Mouse (Mus musculus): ENCODE data around the gene Pcgf2. TPM values are rescaled to one million over a fixed set of nuclear protein-coding genes. Genes with fewer than 3 reads are reported as not detected.
"Not testable (repeated sequence)": the region's sequence is repeated elsewhere in the genome, so short reads cannot be mapped to it uniquely, and the experiment has no call there.

The Pcgf2 gene
- polyA plus RNA-seq, 1 experiment from 2014 or later: 18.9 TPM

GRCm38 (mm10) chr11:97656269-97656971 lies 43.9 kb downstream of the Pcgf2 start:
- Histone ChIP-seq H3K27me3 (peaks cover 8% of the 10 kb centered on the region), H3K9ac (no peak overlapping the region), H3K27ac (replicated peaks) (no peak overlapping the region), H3K9me3 (no peaks in the 10 kb centered on the region), H3K36me3 (no peaks in the 10 kb centered on the region), H3K4me2 (no peak overlapping the region), H3K4me1 (replicated peaks) (peaks cover 20% of the 10 kb centered on the region), H3K4me3 (no peak overlapping the region)
- no peak for ATAC-seq (ENCODE audit: low FRiP score, low read depth)
- 69% methylated on average over 14 of the region's 14 CpGs for WGBS

DNA sequence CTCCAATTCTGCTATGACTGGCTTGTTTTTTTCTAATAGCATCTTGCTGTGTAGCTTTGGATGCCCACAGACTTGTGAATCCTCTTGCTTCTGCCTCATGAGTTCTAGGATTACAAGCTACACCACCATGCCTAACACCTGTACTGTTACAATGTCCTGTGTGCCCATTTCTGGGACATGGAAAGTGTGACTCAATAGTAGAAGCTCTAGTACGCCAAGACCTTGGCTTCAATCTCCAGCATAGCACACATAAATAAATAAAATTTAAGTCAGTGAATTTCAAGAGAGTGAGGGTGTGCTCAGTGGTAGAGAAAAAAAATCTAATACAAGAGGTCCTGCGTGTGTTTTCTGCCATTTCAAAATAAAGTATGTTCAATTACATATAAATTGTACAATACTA lies 46.1 kb downstream of the Pcgf2 start:
- 93% methylated on average over 2 of the region's 2 CpGs for WGBS
- no peaks in the 10 kb centered on the region for H3K27me3 ChIP-seq
- H3K4me2 ChIP-seq: no peak overlapping the region
- H3K4me3 ChIP-seq: no peak overlapping the region
- no peaks in the 10 kb centered on the region for H3K36me3 ChIP-seq
- H3K4me1 ChIP-seq (replicated peaks): peaks cover 5% of the 10 kb centered on the region
- H3K9ac ChIP-seq: no peak overlapping the region
- no peaks in the 10 kb centered on the region for H3K9me3 ChIP-seq
- ATAC-seq (ENCODE audit: low FRiP score, low read depth): no peak
- no peak overlapping the region for H3K27ac ChIP-seq (replicated peaks)

DNA sequence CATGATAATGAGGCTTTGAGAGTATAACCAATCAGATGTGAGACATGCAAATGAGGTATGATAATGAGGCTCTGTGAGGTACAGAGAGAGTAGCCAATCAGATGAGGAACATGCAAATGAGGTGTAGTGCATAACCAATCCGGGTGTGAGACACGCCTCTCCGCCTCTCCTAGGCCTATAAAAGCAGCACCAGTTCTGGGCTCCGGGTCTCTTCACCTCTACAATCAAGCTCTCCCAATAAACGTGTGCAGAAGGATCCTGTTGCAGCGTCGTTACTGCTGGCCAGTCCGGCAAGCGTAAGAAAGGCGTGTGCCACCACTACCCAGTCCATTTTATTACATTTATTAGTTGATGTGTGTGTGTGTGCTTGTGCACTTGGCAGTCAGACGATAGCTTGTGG lies 46.9 kb downstream of the Pcgf2 start:
- H3K9me3 ChIP-seq; H3K4me3 ChIP-seq; ATAC-seq (ENCODE audit: low FRiP score, low read depth); H3K27ac ChIP-seq (replicated peaks); H3K4me2 ChIP-seq; H3K4me1 ChIP-seq (replicated peaks); H3K36me3 ChIP-seq; H3K9ac ChIP-seq; H3K27me3 ChIP-seq: not testable (repeated sequence)
- WGBS: 97% methylated on average over 11 of the region's 11 CpGs

DNA sequence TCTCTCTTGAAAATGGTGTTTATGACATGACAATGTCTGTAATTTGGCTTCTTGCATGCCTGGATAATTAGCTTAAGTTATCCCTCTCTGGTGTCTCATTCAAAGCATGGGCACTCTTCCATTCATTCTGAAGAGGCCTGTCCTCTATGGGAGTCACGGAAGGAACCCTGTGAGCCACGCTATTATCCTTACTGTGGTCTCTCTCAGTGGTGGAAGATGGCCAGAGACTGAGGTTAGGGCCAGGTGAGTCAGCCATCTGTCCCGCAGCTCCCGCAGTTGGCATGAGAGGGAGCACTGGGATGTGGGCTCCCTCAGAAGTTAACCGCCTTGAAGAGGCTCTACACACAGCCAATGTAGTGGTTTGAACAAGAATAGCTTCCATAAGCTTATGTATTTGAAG lies 50.0 kb downstream of the Pcgf2 start:
- ATAC-seq (ENCODE audit: low FRiP score, low read depth): no peak
- Histone ChIP-seq H3K9me3 (no peaks in the 10 kb centered on the region), H3K9ac (no peak overlapping the region), H3K27me3 (no peaks in the 10 kb centered on the region), H3K4me2 (no peak overlapping the region), H3K4me1 (replicated peaks) (no peaks in the 10 kb centered on the region), H3K27ac (replicated peaks) (no peak overlapping the region), H3K36me3 (no peaks in the 10 kb centered on the region), H3K4me3 (no peak overlapping the region)
- WGBS: 60% methylated on average over 5 of the region's 5 CpGs

DNA sequence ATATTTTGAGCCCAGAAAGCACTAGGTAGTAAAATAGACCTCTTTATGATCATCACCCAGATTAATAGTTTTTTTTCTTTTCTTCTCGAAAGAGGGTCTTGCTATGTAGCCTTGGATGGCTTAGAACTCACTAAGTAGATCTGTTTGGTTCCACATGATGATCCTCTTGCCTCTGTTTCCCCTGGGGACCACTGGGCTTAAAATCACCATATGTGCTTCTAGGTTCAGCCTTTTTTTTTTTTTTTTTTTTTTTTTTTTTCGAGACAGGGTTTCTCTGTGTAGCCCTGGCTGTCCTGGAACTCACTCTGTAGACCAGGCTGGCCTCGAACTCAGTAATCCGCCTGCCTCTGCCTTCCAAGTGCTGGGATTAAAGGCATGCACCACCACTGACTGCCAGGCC lies 51.8 kb downstream of the Pcgf2 start:
- H3K27me3 ChIP-seq; H3K4me3 ChIP-seq; H3K9me3 ChIP-seq; H3K36me3 ChIP-seq; H3K27ac ChIP-seq (replicated peaks); H3K9ac ChIP-seq; H3K4me1 ChIP-seq (replicated peaks); ATAC-seq (ENCODE audit: low FRiP score, low read depth); H3K4me2 ChIP-seq: not testable (repeated sequence)
- 82% methylated on average over 4 of the region's 4 CpGs for WGBS

GRCm38 (mm10) chr11:97644834-97645233 lies 55.5 kb downstream of the Pcgf2 start:
- no peak for ATAC-seq (ENCODE audit: low FRiP score, low read depth)
- no peak overlapping the region for H3K9ac ChIP-seq
- no peak overlapping the region for H3K4me2 ChIP-seq

GRCm38 (mm10) chr11:97643380-97644055 lies 56.8 kb downstream of the Pcgf2 start:
- H3K36me3 ChIP-seq: no peaks in the 10 kb centered on the region
- no peaks in the 10 kb centered on the region for H3K4me1 ChIP-seq (replicated peaks)
- H3K27ac ChIP-seq (replicated peaks): no peak overlapping the region
- H3K27me3 ChIP-seq: no peaks in the 10 kb centered on the region
- H3K9me3 ChIP-seq: no peaks in the 10 kb centered on the region
- no peak for ATAC-seq (ENCODE audit: low FRiP score, low read depth)
- H3K9ac ChIP-seq: no peak overlapping the region
- no peak overlapping the region for H3K4me3 ChIP-seq
- 85% methylated on average over 8 of the region's 8 CpGs for WGBS
- no peak overlapping the region for H3K4me2 ChIP-seq

More at GRCm38 (mm10) chr11:97644834-97645233, 55.5 kb downstream of the Pcgf2 start:
- H3K9me3 ChIP-seq: no peaks in the 10 kb centered on the region
- no peaks in the 10 kb centered on the region for H3K36me3 ChIP-seq
- H3K4me1 ChIP-seq (replicated peaks): no peaks in the 10 kb centered on the region
- H3K4me3 ChIP-seq: no peak overlapping the region
- H3K27ac ChIP-seq (replicated peaks): no peak overlapping the region
- no peaks in the 10 kb centered on the region for H3K27me3 ChIP-seq
- WGBS: 3% methylated on average over 6 of the region's 6 CpGs

DNA sequence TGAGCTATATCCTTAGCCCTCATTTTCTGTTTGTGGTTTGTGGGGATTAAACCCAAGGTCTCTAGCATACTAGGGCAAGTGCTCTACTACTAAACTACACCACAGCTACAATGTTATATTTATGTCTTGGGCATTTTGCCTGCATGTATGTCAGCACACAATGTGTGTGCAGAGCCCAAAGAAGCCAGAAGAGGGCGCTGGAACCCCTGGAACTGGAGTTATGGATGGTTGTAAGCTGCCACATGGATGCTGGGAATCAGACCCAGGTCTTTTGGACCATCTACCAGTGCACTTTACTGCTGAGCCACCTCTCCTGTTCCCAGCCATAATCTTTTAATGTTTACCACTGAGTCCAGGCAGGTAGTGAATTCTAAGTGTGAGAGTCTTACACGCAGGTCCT lies 57.6 kb downstream of the Pcgf2 start:
- no peaks in the 10 kb centered on the region for H3K4me1 ChIP-seq (replicated peaks)
- ATAC-seq (ENCODE audit: low FRiP score, low read depth): no peak
- H3K4me3 ChIP-seq: no peak overlapping the region
- H3K27ac ChIP-seq (replicated peaks): no peak overlapping the region
- H3K9ac ChIP-seq: no peak overlapping the region
- H3K27me3 ChIP-seq: no peaks in the 10 kb centered on the region
- 51% methylated on average over 2 of the region's 2 CpGs for WGBS
- no peaks in the 10 kb centered on the region for H3K36me3 ChIP-seq
- no peaks in the 10 kb centered on the region for H3K9me3 ChIP-seq
- no peak overlapping the region for H3K4me2 ChIP-seq

GRCm38 (mm10) chr11:97641668-97642067 lies 58.6 kb downstream of the Pcgf2 start:
- Histone ChIP-seq H3K9me3 (no peaks in the 10 kb centered on the region), H3K4me1 (replicated peaks) (no peaks in the 10 kb centered on the region), H3K4me2 (no peak overlapping the region), H3K27me3 (no peaks in the 10 kb centered on the region), H3K36me3 (no peaks in the 10 kb centered on the region), H3K27ac (replicated peaks) (no peak overlapping the region), H3K9ac (no peak overlapping the region), H3K4me3 (no peak overlapping the region)
- ATAC-seq (ENCODE audit: low FRiP score, low read depth): no peak
- WGBS: 63% methylated on average over 8 of the region's 8 CpGs

Small RNA genes lying within 50 kb of the gene (microRNA-seq; reads per million reads assigned to microRNA genes)
- gene Gm24158: not detected
- not detected for gene Mir6927
- gene Mir8102: not detected

Other genes with a start within 250 kb of the Pcgf2 start
- 1.2 and 1.3 TPM in 2 replicates for gene 4933428G20Rik, start 200.2 kb downstream of the Pcgf2 start, polyA plus RNA-seq (2015; fragmentation: Nextera tagmentation; extraction: Ambion mirVana)
- 11.9 TPM in 2 replicates for gene Srcin1, start 124.3 kb downstream of the Pcgf2 start, polyA plus RNA-seq (2015; fragmentation: Nextera tagmentation; extraction: Ambion mirVana)
- 2.6 and 3.0 TPM in 2 replicates for gene Epop, start 70.8 kb downstream of the Pcgf2 start, polyA plus RNA-seq (2015; fragmentation: Nextera tagmentation; extraction: Ambion mirVana)
- 3.4 and 3.5 TPM in 2 replicates for gene Mllt6, start 37.1 kb downstream of the Pcgf2 start, polyA plus RNA-seq (2015; fragmentation: Nextera tagmentation; extraction: Ambion mirVana)
- gene Cisd3, start 14.7 kb downstream of the Pcgf2 start, polyA plus RNA-seq (2015; fragmentation: Nextera tagmentation; extraction: Ambion mirVana): 33.2 and 37.0 TPM in 2 replicates
- gene Psmb3, start 2.9 kb upstream of the Pcgf2 start, polyA plus RNA-seq (2015; fragmentation: Nextera tagmentation; extraction: Ambion mirVana): 416 and 449 TPM in 2 replicates
- 4.0 and 4.2 TPM in 2 replicates for gene Pip4k2b, start 44.2 kb upstream of the Pcgf2 start, polyA plus RNA-seq (2015; fragmentation: Nextera tagmentation; extraction: Ambion mirVana)
- 14.9 and 16.2 TPM in 2 replicates for gene Cwc25, start 66.1 kb upstream of the Pcgf2 start, polyA plus RNA-seq (2015; fragmentation: Nextera tagmentation; extraction: Ambion mirVana)
- 0.26 and 0.28 TPM in 2 replicates for gene 1700001P01Rik, start 75.4 kb upstream of the Pcgf2 start, polyA plus RNA-seq (2015; fragmentation: Nextera tagmentation; extraction: Ambion mirVana)
- 296 and 312 TPM in 2 replicates for gene Rpl23, start 81.9 kb upstream of the Pcgf2 start, polyA plus RNA-seq (2015; fragmentation: Nextera tagmentation; extraction: Ambion mirVana)
- 152 and 173 TPM in 2 replicates for gene Lasp1, start 98.5 kb upstream of the Pcgf2 start, polyA plus RNA-seq (2015; fragmentation: Nextera tagmentation; extraction: Ambion mirVana)
- 32.4 and 38.8 TPM in 2 replicates for gene B230217C12Rik, start 140.3 kb upstream of the Pcgf2 start, polyA plus RNA-seq (2015; fragmentation: Nextera tagmentation; extraction: Ambion mirVana)
- 0.60 and 0.69 TPM in 2 replicates for gene Fbxo47, start 183.7 kb upstream of the Pcgf2 start, polyA plus RNA-seq (2015; fragmentation: Nextera tagmentation; extraction: Ambion mirVana)